Mouse (Mus musculus) myocyte (in vitro differentiated cells): Measurements from ENCODE around the gene Raph1. TPM values are rescaled to one million over a fixed set of nuclear protein-coding genes. Genes with fewer than 3 reads are reported as not detected.
A peak's percentile ranks its signal among the peaks of the same experiment; 100 is the strongest.

Experiments used
- H3K27me3 ChIP-seq: one replicate; pipeline ENCODE4 v1.6.1; 2011; ENCODE audit not compliant: control insufficient read depth, insufficient read depth, insufficient read length
- H3K36me3 ChIP-seq: one replicate; pipeline ENCODE4 v1.6.1; 2011; ENCODE audit not compliant: control insufficient read depth, insufficient read depth
- H3K4me2 ChIP-seq: one replicate; pipeline ENCODE4 v1.6.1; 2011; ENCODE audit warnings: low read depth, control low read depth
- H3K4me3 ChIP-seq: one replicate; pipeline ENCODE4 v1.5.1; 2011; ENCODE audit warnings: mild to moderate bottlenecking, control low read depth, moderate library complexity
- H3K79me2 ChIP-seq: one replicate; pipeline ENCODE4 v1.6.1; 2011; ENCODE audit not compliant: control insufficient read depth, insufficient read depth
- H3ac ChIP-seq: one replicate; pipeline ENCODE4 v1.6.1; 2011; ENCODE audit not compliant: control insufficient read depth, insufficient read length
- CEBPB ChIP-seq: IDR thresholded peaks from 2 replicates; pipeline ENCODE4 v1.6.1; 2011; ENCODE audit warnings: mild to moderate bottlenecking, moderate library complexity; ENCODE audit not compliant: poor library complexity, insufficient read depth, severe bottlenecking
- E2F4 ChIP-seq: IDR thresholded peaks from one replicate; pipeline ENCODE4 v1.6.1; 2011; ENCODE audit warnings: mild to moderate bottlenecking, control low read depth, moderate library complexity; ENCODE audit not compliant: insufficient read depth
- MAX ChIP-seq: IDR thresholded peaks from one replicate; pipeline ENCODE4 v1.6.1; 2011; ENCODE audit warnings: low read depth, mild to moderate bottlenecking, control low read depth
- MYOD1 ChIP-seq, 3 experiments: IDR thresholded peaks; one replicate each; pipeline ENCODE4 v1.6.1; 2011; ENCODE audit warnings: control low read depth in 2 of 3, low read depth in 2 of 3, mild to moderate bottlenecking in 2 of 3, moderate library complexity in 1 of 3; ENCODE audit not compliant: insufficient read length in 2 of 3, control insufficient read depth in 1 of 3
- MYOG ChIP-seq, 3 experiments: IDR thresholded peaks; one replicate each; pipeline ENCODE4 v1.6.1; 2011; ENCODE audit warnings: control low read depth in 2 of 3, low read depth in 2 of 3, mild to moderate bottlenecking in 2 of 3; ENCODE audit not compliant: insufficient read length in 2 of 3, control insufficient read depth in 1 of 3, insufficient read depth in 1 of 3
- POLR2A ChIP-seq: IDR thresholded peaks from one replicate; pipeline ENCODE4 v1.6.1; 2011; ENCODE audit warnings: low read depth, mild to moderate bottlenecking, control low read depth, moderate library complexity; ENCODE audit not compliant: insufficient read length
- POLR2AphosphoS2 ChIP-seq: IDR thresholded peaks from one replicate; pipeline ENCODE4 v1.6.1; 2011; ENCODE audit warnings: low read depth, control low read depth; ENCODE audit not compliant: insufficient read length
- REST ChIP-seq: IDR thresholded peaks from one replicate; pipeline ENCODE4 v1.6.1; 2011; ENCODE audit warnings: mild to moderate bottlenecking, control low read depth, moderate library complexity; ENCODE audit not compliant: insufficient read depth, insufficient read length
- SRF ChIP-seq: IDR thresholded peaks from one replicate; pipeline ENCODE4 v1.6.1; 2011; ENCODE audit warnings: low read depth; ENCODE audit not compliant: control insufficient read depth, insufficient read length
- TCF12 ChIP-seq: IDR thresholded peaks from one replicate; pipeline ENCODE4 v1.6.1; 2011; ENCODE audit warnings: mild to moderate bottlenecking, control low read depth; ENCODE audit not compliant: poor library complexity, insufficient read depth, severe bottlenecking
- TCF3 ChIP-seq: IDR thresholded peaks from one replicate; pipeline ENCODE4 v1.6.1; 2011; ENCODE audit warnings: low read depth, control low read depth; ENCODE audit not compliant: insufficient read length
- USF1 ChIP-seq: IDR thresholded peaks from one replicate; pipeline ENCODE4 v1.6.1; 2011; ENCODE audit warnings: low read depth, mild to moderate bottlenecking, control low read depth, moderate library complexity
- polyA plus RNA-seq: library from polyadenylated mRNA; unstranded; fragments of >200 nt; fragmentation: generic; extraction: Trizol; gene quantifications from one replicate; pipeline ENCODE4 v1.2.1, GENCODE M21; 2012; ENCODE audit warnings: missing spikeins

Raph1 gene
- polyA plus RNA-seq, result 7.4 TPM

DNA sequence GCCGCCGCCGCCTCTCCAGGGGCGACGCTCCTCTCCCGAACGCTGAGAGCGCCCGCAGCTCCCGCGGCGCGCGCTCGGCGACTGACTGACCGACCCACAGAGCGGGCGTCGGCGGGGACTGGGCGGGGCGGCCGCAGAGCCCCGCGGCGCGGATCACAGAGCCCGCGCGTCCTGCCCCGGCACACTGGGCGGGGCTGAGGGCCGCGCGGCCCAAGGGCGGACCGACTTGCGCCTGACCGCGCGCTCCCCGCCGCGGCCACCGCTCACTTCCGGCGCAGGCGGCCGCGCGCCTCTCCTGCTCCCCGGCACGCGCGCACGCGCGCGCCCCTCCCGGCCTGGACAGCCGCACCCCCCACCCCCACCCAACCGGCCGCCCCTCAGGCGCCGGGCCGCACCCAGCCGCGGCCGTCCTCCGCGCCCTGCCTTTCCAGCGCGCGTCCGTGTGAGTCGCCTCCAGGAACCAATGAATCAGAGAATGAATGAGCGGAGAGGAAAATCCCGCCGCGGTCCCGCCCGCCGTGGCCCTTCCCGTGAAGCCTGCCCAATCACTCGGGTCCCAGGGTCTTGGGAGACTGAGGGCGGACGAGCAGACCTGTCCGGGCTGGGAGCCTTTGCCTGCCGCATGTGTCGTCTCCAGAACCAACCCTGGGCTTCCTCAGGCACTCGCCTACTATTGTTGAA, at the start of gene Raph1:
Gene Raph1, minus strand, starts transcription at position 474 of the 681 bp plus-strand sequence.
- peak within 1 kb of the TSS; percentile 89 for H3K4me2 ChIP-seq
- H3K36me3 ChIP-seq, result no peaks in the 10 kb centered on the region
- peak within 1 kb of the TSS; percentile 89 for H3ac ChIP-seq
- H3K4me3 ChIP-seq, result peak within 1 kb of the TSS; percentile 49
- TF ChIP-seq TCF3 (peak; percentile 11), MYOD1 (IDR thresholded peaks at IDR 0.05; ENCODE audit: control insufficient read depth in 1 of 3, insufficient read length in 2 of 3, low read depth in 2 of 3) (peak in 1 of 3 experiments; percentile 34), MYOG (IDR thresholded peaks at IDR 0.05; ENCODE audit: control insufficient read depth in 1 of 3, insufficient read depth in 1 of 3, insufficient read length in 2 of 3, low read depth in 2 of 3) (peak in 1 of 3 experiments; percentile 21), POLR2A (peak; percentile 57), CEBPB (no peak), MAX (no peak), REST (no peak), E2F4 (no peak), TCF12 (no peak), USF1 (no peak), POLR2AphosphoS2 (peak; percentile 33), SRF (no peak)
- no peaks in the 10 kb centered on the region for H3K27me3 ChIP-seq
- peaks cover 42% of the 10 kb centered on the region for H3K79me2 ChIP-seq

GRCm38 (mm10) chr1:60615703-60616102, 48.8 kb upstream of the Raph1 start:
- Histone ChIP-seq H3ac (no peak overlapping the region), H3K36me3 (no peaks in the 10 kb centered on the region), H3K4me3 (no peak overlapping the region), H3K4me2 (no peak overlapping the region), H3K27me3 (no peaks in the 10 kb centered on the region), H3K79me2 (no peaks in the 10 kb centered on the region)
- TF ChIP-seq SRF, result no peak
- TF ChIP-seq USF1, result no peak

DNA sequence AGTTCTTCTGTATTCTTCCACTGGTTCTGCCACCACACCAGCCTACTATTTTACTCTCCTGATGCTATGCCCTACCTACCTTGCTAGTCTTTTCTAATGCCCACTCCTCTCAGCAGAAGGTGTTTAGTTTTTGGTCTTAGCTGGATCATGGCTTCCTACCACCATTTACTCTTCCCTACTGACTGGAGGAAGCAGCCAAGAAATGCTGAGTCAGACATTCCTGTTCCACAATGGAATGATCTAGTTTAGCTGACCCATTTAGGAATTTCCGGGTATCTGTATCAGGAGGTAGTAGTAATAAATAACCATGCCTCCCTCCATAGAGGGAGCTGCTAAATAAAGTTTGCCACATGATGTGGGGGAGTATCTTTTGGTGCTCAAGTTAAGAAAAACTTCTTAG, 48.0 kb upstream of the Raph1 start:
- Histone ChIP-seq H3ac (no peak overlapping the region), H3K27me3 (no peaks in the 10 kb centered on the region), H3K36me3 (no peaks in the 10 kb centered on the region), H3K79me2 (no peaks in the 10 kb centered on the region), H3K4me3 (no peak overlapping the region), H3K4me2 (no peak overlapping the region)
- TF ChIP-seq CEBPB (no peak), SRF (no peak), POLR2A (no peak), TCF12 (no peak), MAX (no peak), REST (no peak), MYOD1 (IDR thresholded peaks at IDR 0.05; ENCODE audit: control insufficient read depth in 1 of 3, insufficient read length in 2 of 3, low read depth in 2 of 3) (no peak), E2F4 (no peak), POLR2AphosphoS2 (no peak)

GRCm38 (mm10) chr1:60611968-60612367, 45.1 kb upstream of the Raph1 start:
- Histone ChIP-seq H3K4me3 (no peak overlapping the region), H3K27me3 (no peaks in the 10 kb centered on the region), H3K36me3 (no peaks in the 10 kb centered on the region), H3K79me2 (no peaks in the 10 kb centered on the region), H3K4me2 (no peak overlapping the region), H3ac (no peak overlapping the region)
- TF ChIP-seq TCF3, result no peak
- TF ChIP-seq POLR2A, result no peak
- TF ChIP-seq REST, result no peak
- no peak for TF ChIP-seq E2F4
- no peak for TF ChIP-seq CEBPB
- TF ChIP-seq POLR2AphosphoS2, result no peak
- TF ChIP-seq TCF12, result no peak
- TF ChIP-seq USF1, result no peak
- TF ChIP-seq MYOD1 (IDR thresholded peaks at IDR 0.05; ENCODE audit: control insufficient read depth in 1 of 3, insufficient read length in 2 of 3, low read depth in 2 of 3), result no peak
- TF ChIP-seq SRF, result no peak
- TF ChIP-seq MYOG (IDR thresholded peaks at IDR 0.05; ENCODE audit: control insufficient read depth in 1 of 3, insufficient read depth in 1 of 3, insufficient read length in 2 of 3, low read depth in 2 of 3), result no peak
- TF ChIP-seq MAX, result no peak

- H3ac ChIP-seq, result no peak overlapping the region
- H3K4me2 ChIP-seq, result no peak overlapping the region
- H3K36me3 ChIP-seq, result no peaks in the 10 kb centered on the region
- H3K4me3 ChIP-seq, result no peak overlapping the region
- H3K27me3 ChIP-seq, result no peaks in the 10 kb centered on the region
- TF ChIP-seq TCF3 (no peak), REST (no peak), CEBPB (no peak), SRF (no peak), POLR2AphosphoS2 (no peak), MAX (no peak)
- no peaks in the 10 kb centered on the region for H3K79me2 ChIP-seq
Observed at GRCm38 (mm10) chr1:60610631-60611030, 43.7 kb upstream of the Raph1 start.
